Mouse (Mus musculus) liver, adult 2 months (tissue): ENCODE measurements around the gene G6pc3. TPM values are rescaled to one million over a fixed set of nuclear protein-coding genes. Genes with fewer than 3 reads are reported as not detected.
A peak's percentile ranks its signal among the peaks of the same experiment; 100 is the strongest.

ENCODE experiments used
- DNase-seq: peaks from one replicate; pipeline ENCODE4 v3.0.0-alpha.2; 2011; ENCODE audit warnings: low read depth, low spot score; ENCODE audit errors: extremely low read depth
- H3K27ac ChIP-seq: fragments of 200-500 bp; replicated peaks from 2 replicates; pipeline ENCODE4 v1.5.1; 2012; ENCODE audit warnings: low read depth, mild to moderate bottlenecking, control low read depth, inconsistent platforms, low read length; ENCODE audit not compliant: insufficient read depth
- H3K27me3 ChIP-seq: fragments of 200-500 bp; 2 replicates; pipeline ENCODE4 v1.6.1; 2012; ENCODE audit warnings: mild to moderate bottlenecking, moderate library complexity, low read length, inconsistent platforms; ENCODE audit not compliant: control insufficient read depth, insufficient read depth
- H3K36me3 ChIP-seq: fragments of 200-500 bp; 2 replicates; pipeline ENCODE4 v1.6.1; 2012; ENCODE audit warnings: low read length, inconsistent platforms; ENCODE audit not compliant: control insufficient read depth, insufficient read depth
- H3K4me1 ChIP-seq: fragments of 200-500 bp; 2 replicates; pipeline ENCODE4 v1.6.1; 2011; ENCODE audit warnings: low read length; ENCODE audit not compliant: control insufficient read depth, insufficient read depth
- H3K4me3 ChIP-seq: fragments of 200-500 bp; 2 replicates; pipeline ENCODE4 v1.5.1; 2011; ENCODE audit warnings: low read depth, mild to moderate bottlenecking, control low read depth, low read length, moderate library complexity; ENCODE audit not compliant: insufficient read depth
- H3K79me2 ChIP-seq: fragments of 200-500 bp; 2 replicates; pipeline ENCODE4 v1.6.1; 2012; ENCODE audit warnings: inconsistent platforms, mild to moderate bottlenecking, low read length, moderate library complexity; ENCODE audit not compliant: control insufficient read depth, insufficient read depth
- H3K9ac ChIP-seq: fragments of 200-500 bp; 2 replicates; pipeline ENCODE4 v1.6.1; 2012; ENCODE audit warnings: low read depth, mild to moderate bottlenecking, control low read depth, inconsistent platforms, low read length
- CTCF ChIP-seq: fragments of 200-500 bp; IDR thresholded peaks from 2 replicates; pipeline ENCODE4 v1.5.1; 2011; ENCODE audit warnings: low read depth, low read length, control low read depth
- POLR2A ChIP-seq: fragments of 200-500 bp; IDR thresholded peaks from 2 replicates; pipeline ENCODE4 v1.6.1; 2011; ENCODE audit warnings: low read length, control low read depth; ENCODE audit not compliant: insufficient read depth; ENCODE audit errors: extremely low read depth
- WGBS: fragments of 180-500 bp; shearing (Covaris S2); methylation state at CpG from one replicate; pipeline ENCODE4 v1.1.7; 2018; 5-methylcytosine and 5-hydroxymethylcytosine counted together
- polyA plus RNA-seq: library from polyadenylated mRNA; depleted of rRNA; stranded (reverse); fragments of >200 nt; gene quantifications from 2 replicates; pipeline ENCODE4 v1.2.3, GENCODE M21; 2012
- total RNA-seq: library from RNA; depleted of rRNA; stranded (reverse); fragments of >200 nt; gene quantifications from 2 replicates; pipeline ENCODE4 v1.2.3, GENCODE M21; 2014

G6pc3 gene
- total and polyA plus RNA-seq, 2 experiments = 2.8 to 25.9 TPM

- Histone ChIP-seq H3K27ac (no peak overlapping the region), H3K9ac (no peak overlapping the region), H3K36me3 (no peaks in the 10 kb centered on the region), H3K27me3 (no peaks in the 10 kb centered on the region), H3K4me3 (no peak overlapping the region), H3K79me2 (peaks cover 67% of the 10 kb centered on the region), H3K4me1 (peaks cover 53% of the 10 kb centered on the region)
- TF ChIP-seq CTCF (no peak), POLR2A (no peak)
- 76% methylated on average over 18 of the region's 18 CpGs for WGBS
- no peak for DNase-seq
Observed at GRCm38 (mm10) chr11:102211936-102212341, 22.5 kb downstream of the G6pc3 start.

GRCm38 (mm10) chr11:102214430-102215156, 25.2 kb downstream of the G6pc3 start:
- TF ChIP-seq POLR2A (no peak), CTCF (no peak)
- no peaks in the 10 kb centered on the region for H3K27me3 ChIP-seq
- H3K79me2 ChIP-seq = peaks cover 45% of the 10 kb centered on the region
- H3K4me3 ChIP-seq = no peak overlapping the region
- DNase-seq = no peak
- WGBS = 36% methylated on average over 10 of the region's 10 CpGs
- H3K9ac ChIP-seq = no peak overlapping the region
- peaks cover 66% of the 10 kb centered on the region for H3K4me1 ChIP-seq
- H3K27ac ChIP-seq = no peak overlapping the region
- H3K36me3 ChIP-seq = no peaks in the 10 kb centered on the region

GRCm38 (mm10) chr11:102215511-102215910, 26.1 kb downstream of the G6pc3 start:
- DNase-seq = no peak
- 42% methylated on average over 11 of the region's 11 CpGs for WGBS
- H3K79me2 ChIP-seq = peaks cover 36% of the 10 kb centered on the region
- no peaks in the 10 kb centered on the region for H3K36me3 ChIP-seq
- peak overlapping the region; percentile 39; the same call in 1 of the 2 replicates for H3K9ac ChIP-seq
- TF ChIP-seq CTCF (no peak), POLR2A (no peak)
- H3K27me3 ChIP-seq = no peaks in the 10 kb centered on the region
- H3K27ac ChIP-seq = peak overlapping the region; percentile 94
- peaks cover 69% of the 10 kb centered on the region for H3K4me1 ChIP-seq
- no peak overlapping the region for H3K4me3 ChIP-seq

GRCm38 (mm10) chr11:102216056-102216885, 26.9 kb downstream of the G6pc3 start:
- WGBS = 8% methylated on average over 12 of the region's 12 CpGs
- H3K9ac ChIP-seq = peak overlapping the region; percentile 57

GRCm38 (mm10) chr11:102216886-102217240, 27.4 kb downstream of the G6pc3 start:
- Histone ChIP-seq H3K4me3 (0 out of 2 replicates have a peak overlapping the region, but pooled peaks have one; percentile 1), H3K79me2 (peaks cover 29% of the 10 kb centered on the region), H3K4me1 (peaks cover 71% of the 10 kb centered on the region), H3K36me3 (no peaks in the 10 kb centered on the region), H3K27ac (peak overlapping the region; percentile 81), H3K27me3 (no peaks in the 10 kb centered on the region), H3K9ac (peak overlapping the region; percentile 54)
- 16% methylated on average over 5 of the region's 5 CpGs for WGBS
- no peak for TF ChIP-seq CTCF
- no peak for TF ChIP-seq POLR2A
- peak; percentile 72 for DNase-seq

More at GRCm38 (mm10) chr11:102216056-102216885, 26.9 kb downstream of the G6pc3 start:
- H3K79me2 ChIP-seq = peaks cover 35% of the 10 kb centered on the region
- H3K4me1 ChIP-seq = peaks cover 72% of the 10 kb centered on the region
- no peak for TF ChIP-seq POLR2A
- TF ChIP-seq CTCF = no peak
- H3K27ac ChIP-seq = peak overlapping the region; percentile 94
- DNase-seq = peak; percentile 88
- no peaks in the 10 kb centered on the region for H3K27me3 ChIP-seq
- no peaks in the 10 kb centered on the region for H3K36me3 ChIP-seq
- 0 out of 2 replicates have a peak overlapping the region, but pooled peaks have one; percentile 1 for H3K4me3 ChIP-seq

GRCm38 (mm10) chr11:102217396-102217795, 28.0 kb downstream of the G6pc3 start:
- WGBS = 7% methylated on average over 6 of the region's 6 CpGs
- TF ChIP-seq CTCF (no peak), POLR2A (no peak)
- Histone ChIP-seq H3K36me3 (no peaks in the 10 kb centered on the region), H3K27ac (peak overlapping the region; percentile 81), H3K79me2 (peaks cover 26% of the 10 kb centered on the region), H3K4me3 (peak overlapping the region; percentile 61; the same call in 1 of the 2 replicates), H3K9ac (peak overlapping the region; percentile 54), H3K27me3 (no peaks in the 10 kb centered on the region), H3K4me1 (peaks cover 74% of the 10 kb centered on the region)
- DNase-seq = peak; percentile 62
